Mouse (Mus musculus) spleen, embryonic (tissue): ENCODE measurements around the gene Sptb.

Experiments
- CTCF ChIA-PET: fragments of 350-600 bp; sonication (Branson Sonifier 250); formaldehyde crosslinking; loops from one replicate; lab custom pipeline; 2022; lab: Charles Lee

The Sptb gene

DNA sequence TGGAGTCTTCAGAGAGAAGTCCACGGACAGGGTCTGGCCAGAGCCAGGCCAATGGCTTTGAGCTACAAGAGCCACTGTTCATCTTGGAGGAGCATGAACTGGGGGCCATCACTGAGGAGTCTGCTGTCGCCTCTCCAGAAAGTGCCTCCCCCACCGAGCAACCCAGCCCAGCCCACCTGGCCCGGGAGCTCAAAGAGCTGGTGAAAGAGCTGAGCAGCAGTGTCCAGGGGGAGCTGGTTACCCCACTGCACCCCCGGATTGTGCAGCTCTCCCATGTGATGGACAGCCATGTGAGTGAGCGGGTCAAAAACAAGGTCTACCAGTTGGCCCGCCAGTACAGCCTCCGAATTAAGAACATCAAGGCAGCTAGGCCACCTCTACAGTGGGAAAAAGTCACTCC lies 133.5 kb downstream of the Sptb start:
- CTCF ChIA-PET: no interaction called here

DNA sequence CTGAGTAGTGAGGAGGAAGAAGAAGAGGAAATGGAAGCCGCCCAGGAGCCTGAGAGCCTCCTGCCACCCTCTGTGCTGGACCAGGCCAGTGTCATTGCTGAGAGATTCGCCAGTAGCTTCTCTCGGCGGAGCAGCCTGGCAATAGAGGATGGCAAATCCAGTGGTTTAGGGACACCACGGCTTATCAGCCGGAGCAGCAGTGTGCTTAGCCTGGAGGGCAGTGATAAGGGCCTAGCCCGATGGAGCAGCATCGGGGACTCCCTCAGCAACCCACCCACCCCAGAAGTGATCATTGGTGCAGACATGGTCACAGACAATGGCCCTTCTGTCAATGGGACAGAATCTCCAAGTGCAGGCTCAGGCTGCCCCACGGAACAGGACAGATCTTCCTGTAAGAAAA lies 134.3 kb downstream of the Sptb start:
- CTCF ChIA-PET: interaction anchor here (0.6 kb wide), 1 partner anchor 117 kb away, joined by 6 read pairs; no protein-coding TSS in a partner anchor

DNA sequence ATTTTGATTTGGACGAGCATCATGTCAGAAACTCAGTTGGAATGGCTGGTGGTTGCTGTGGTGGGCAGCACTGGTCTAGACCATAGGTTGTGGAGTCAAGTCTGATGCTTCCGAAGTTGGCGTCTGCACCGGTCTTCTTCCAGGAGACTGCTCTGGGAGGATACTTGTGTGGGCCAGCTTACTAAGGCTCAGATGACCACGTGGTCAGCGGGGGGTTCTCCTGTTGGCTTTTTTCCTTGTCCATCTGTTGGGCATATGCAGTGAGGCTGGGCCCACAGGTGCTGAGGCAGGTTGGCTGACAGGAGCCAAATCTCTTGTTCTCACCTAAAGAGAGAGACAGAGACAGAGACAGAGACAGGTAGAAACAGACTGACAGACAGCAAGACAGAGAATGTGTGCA lies 135.5 kb downstream of the Sptb start:
- CTCF ChIA-PET: no interaction called here

DNA sequence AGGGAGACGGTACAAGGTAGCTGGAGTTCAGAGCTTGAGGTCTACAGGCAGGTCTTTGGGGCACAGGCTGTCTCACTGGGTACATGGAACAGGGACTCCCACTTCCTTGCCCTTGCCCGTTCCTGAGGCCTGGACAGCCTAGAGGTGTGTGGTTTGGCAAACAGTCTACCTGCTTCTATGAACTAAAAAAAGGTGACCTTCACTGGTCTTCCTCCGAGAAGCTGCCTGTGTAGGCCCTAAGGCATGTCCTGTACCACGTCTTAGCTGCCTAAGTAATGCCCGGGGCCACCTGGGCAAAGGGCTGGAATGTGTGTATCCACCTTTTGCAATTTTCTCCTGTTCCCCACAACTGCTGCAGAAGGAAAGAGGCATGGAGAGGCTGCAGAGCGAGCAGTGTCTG lies 137.0 kb downstream of the Sptb start:
- CTCF ChIA-PET: no interaction called here

- CTCF ChIA-PET: no interaction called here
Measured at GRCm38 (mm10) chr12:76572261-76573251, 137.8 kb downstream of the Sptb start.

DNA sequence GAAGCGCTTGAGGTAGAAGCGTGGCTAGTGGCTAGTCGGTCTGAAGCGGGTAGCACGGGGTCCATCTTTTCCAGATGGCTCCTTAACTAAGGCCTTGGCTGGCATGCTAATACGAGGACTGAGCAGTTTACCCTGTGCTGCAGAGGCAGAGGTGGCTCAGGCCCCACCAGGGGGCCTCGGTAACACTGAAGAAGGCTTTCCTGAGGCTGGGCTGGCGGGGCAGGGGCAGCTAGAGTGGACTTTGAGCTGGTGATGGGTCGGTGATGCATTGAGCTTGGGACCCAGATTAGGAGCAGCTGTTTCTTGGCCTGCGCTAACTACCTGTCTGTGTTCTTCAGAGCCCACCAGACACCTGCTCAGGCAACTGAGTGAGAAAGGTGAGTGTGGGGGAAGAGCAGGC lies 139.1 kb downstream of the Sptb start:
- CTCF ChIA-PET: interaction anchor here (0.7 kb wide), 1 partner anchor 75 kb away, joined by 3 read pairs; no protein-coding TSS in a partner anchor

DNA sequence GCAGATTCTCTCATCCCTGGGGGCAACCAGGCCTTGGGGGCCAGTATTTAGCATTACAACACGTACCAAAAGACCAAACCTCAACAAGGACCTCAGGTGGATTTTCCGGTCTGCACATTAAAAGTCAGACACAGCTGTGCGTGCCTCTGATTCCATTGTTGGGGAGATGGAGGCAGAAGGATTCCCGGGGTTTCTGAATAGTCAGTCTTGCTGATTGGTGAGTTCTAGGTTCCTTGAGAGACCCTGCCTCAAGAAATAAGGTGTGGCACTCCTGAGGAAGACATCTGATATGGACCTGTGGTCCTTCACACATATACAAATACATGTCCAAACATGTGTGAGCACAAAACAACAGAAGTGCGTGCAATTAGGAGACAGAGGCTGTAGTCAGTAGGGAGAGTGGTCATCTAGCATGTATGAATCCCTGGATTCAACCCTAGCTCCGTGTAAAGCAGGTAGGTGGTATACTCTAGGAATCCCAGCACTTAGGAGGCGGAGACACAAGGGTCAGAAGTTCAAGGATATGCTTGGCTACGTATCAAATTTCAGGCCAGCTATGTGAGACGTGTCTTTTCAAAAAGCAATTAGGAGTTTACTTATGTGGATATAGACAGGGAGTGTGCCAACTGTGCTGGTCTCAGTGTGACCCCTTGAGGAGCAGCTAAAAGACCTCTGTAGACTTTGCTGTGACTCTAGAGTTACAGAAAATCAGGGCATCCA lies 140.0 kb downstream of the Sptb start:
- CTCF ChIA-PET: no interaction called here

- CTCF ChIA-PET: no interaction called here
Measured at GRCm38 (mm10) chr12:76566284-76566683, 144.1 kb downstream of the Sptb start.

- CTCF ChIA-PET: no interaction called here
Measured at GRCm38 (mm10) chr12:76562196-76562595, 148.2 kb downstream of the Sptb start.

DNA sequence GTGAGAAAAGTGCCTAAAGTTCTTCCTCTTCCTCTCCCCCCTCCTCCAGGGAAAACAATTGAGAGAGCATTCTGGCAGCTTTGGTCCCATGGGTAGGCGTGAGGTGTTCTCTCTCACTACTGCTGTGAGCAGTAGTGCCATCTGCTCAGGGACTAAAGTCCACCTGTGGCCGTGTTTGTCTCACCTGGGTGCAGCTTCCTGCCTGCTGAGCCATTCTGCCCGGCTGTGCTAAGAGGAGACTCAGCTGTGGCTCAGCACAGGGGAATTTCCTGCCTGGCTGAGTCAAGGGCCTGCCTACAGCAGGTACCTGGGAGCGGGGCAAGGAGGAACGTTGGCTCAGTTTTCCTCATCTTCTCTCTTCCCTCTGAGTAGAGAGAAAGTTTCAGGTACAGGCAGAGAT lies 152.1 kb downstream of the Sptb start:
- CTCF ChIA-PET: no interaction called here

- CTCF ChIA-PET: interaction anchor here (0.6 kb wide), 1 partner anchor 8 kb away, joined by 6 read pairs; no protein-coding TSS in a partner anchor
Measured at GRCm38 (mm10) chr12:76556745-76557389, 153.5 kb downstream of the Sptb start.

GRCm38 (mm10) chr12:76556187-76556586 lies 154.2 kb downstream of the Sptb start:
- CTCF ChIA-PET: interaction anchor here (0.6 kb wide), 2 partner anchors 8 to 45 kb away, joined by 3 to 6 read pairs; no protein-coding TSS in a partner anchor

- CTCF ChIA-PET: interaction anchor here (0.7 kb wide), 1 partner anchor 147 kb away, joined by 5 read pairs; no protein-coding TSS in a partner anchor
Measured at GRCm38 (mm10) chr12:76554871-76555386, 155.4 kb downstream of the Sptb start.

DNA sequence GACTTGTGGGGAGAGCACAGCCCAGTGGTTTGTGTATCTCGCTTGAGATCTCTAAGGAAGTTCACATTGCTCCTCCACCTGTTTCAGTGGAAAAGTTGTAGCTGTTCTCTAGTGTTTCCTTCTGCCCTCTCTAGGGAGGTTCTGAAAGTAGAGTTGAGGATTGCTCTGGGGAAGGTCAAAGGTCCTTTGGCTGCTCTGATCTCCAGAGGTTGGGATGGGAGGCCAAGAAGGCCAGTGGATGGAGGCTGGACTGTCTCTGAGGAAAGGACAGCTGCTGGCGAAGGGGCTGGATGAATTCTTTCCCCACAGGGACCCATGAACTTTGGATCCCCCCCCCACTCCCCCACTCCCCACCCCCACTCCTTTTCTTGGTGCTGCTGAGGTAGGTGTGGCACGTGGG lies 156.0 kb downstream of the Sptb start:
- CTCF ChIA-PET: interaction anchor here (0.7 kb wide), 1 partner anchor 147 kb away, joined by 5 read pairs; no protein-coding TSS in a partner anchor

- CTCF ChIA-PET: no interaction called here
Measured at GRCm38 (mm10) chr12:76553917-76554316, 156.4 kb downstream of the Sptb start.

DNA sequence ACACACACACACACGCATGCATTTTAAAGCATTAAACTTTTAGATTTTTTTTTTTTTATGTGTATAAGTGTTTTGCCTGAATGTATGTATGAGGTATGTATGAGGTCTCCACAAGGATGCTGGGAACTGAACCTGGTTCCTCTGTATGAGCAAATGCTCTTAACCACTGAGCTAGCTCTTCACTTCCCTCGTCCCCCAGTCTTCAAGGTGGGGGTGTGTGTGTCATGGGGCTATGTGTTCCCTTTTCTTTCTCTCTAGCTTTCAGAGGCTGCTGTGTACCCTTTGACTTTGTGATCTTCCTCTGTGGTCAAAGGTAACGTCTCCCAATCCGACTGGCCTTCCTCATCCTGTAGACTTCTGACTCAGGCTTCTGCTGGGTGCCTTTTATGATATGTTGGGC lies 157.4 kb downstream of the Sptb start:
- CTCF ChIA-PET: interaction anchor here (0.7 to 1.3 kb wide), 2 partner anchors 8 to 19 kb away, joined by 3 to 9 read pairs; no protein-coding TSS in a partner anchor

GRCm38 (mm10) chr12:76552321-76552720 lies 158.0 kb downstream of the Sptb start:
- CTCF ChIA-PET: interaction anchor here (1.3 kb wide), 1 partner anchor 18 kb away, joined by 3 read pairs; no protein-coding TSS in a partner anchor

DNA sequence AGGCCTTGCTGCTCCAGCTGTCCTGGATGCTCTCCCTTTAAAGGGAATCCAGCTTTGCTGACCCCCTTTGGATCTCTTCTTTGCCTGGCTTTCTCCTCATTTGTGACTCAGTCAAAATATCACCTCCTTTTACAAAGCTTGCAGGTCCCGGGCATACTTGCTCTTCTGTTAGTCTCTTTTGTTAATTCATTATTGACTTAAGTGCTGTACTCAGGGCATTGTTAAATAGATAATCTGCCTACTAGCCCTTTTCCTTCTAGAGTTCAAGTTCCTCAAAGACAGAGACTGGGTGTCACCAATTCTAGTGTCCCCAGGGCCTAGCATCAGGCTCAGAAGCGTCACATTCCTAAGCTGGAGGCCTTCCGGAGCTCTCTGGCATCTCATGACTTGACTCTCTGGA lies 161.1 kb downstream of the Sptb start:
- CTCF ChIA-PET: no interaction called here

GRCm38 (mm10) chr12:76548082-76548423 lies 162.3 kb downstream of the Sptb start:
- CTCF ChIA-PET: interaction anchor here (0.8 kb wide), 1 partner anchor 49 kb away, joined by 5 read pairs; no protein-coding TSS in a partner anchor

DNA sequence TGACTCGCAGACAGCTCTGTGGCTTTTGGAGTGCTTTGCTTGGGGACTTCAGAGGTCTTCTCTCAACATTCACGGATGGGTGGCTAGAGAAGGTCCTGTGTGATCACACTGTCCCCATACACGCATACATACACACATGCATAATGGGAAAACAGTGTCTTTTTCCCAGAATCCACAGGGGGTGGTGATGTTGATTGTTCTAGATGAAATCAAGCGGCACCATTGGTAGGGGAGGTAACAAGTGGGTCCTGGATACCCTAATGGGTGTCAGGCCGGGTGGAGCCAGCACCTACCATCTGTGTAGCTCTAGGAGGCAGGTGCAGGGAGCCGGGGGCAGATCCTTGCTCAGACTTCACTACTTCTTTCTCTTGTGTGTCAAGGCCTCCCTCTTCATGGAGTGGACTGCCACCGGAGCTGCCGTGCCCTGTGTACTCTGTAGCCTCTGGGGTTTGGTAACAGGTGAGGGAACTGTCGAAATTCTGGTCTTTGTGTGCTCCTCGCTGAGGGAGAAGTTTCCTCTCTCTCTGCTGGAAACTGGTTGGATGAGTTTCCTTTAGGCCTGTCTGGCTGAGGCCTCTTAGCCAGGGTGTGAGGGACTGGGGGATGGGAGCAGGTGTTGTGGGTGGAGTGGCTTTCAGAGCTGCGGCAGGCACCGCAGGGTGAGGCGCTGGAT lies 162.8 kb downstream of the Sptb start:
- CTCF ChIA-PET: interaction anchor here (0.8 kb wide), 1 partner anchor 49 kb away, joined by 5 read pairs; no protein-coding TSS in a partner anchor
